Mouse (Mus musculus): Measurements from ENCODE around the gene Tepp.

DNA sequence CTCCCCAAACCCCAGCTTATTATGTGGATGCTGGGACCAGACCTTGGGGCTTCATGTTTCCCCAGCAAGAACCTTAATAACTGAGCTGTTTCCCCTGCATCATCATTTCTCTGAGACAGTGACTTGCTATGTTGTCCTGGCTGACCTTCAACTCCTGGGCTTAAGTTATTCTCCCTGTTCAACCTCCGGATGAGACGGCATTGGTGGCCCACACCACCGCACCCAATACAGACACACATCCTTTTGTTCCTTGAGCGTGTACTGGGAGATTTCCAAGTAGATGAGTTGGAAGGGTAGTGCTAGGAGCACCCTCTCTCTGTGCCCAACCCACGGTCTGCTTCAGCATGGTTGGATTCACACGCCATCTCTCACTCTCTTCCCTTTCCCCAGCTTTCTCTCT, 3.5 kb downstream of the Tepp start:
- TF ChIP-seq POLR2A (IDR thresholded peaks at IDR 0.05; ENCODE audit: insufficient read depth, low read length) (no peak), CTCF (IDR thresholded peaks at IDR 0.05; ENCODE audit: low read depth, low read length) (no peak)

All from ES-Bruce4 (cell line).